Mouse (Mus musculus): ENCODE measurements around the gene 5730522E02Rik. TPM values are rescaled to one million over a fixed set of nuclear protein-coding genes. Genes with fewer than 3 reads are reported as not detected.

5730522E02Rik gene
- total RNA-seq, 4 experiments from 2014 or later: 13.3 to 16.3 (median 14.1) TPM

DNA sequence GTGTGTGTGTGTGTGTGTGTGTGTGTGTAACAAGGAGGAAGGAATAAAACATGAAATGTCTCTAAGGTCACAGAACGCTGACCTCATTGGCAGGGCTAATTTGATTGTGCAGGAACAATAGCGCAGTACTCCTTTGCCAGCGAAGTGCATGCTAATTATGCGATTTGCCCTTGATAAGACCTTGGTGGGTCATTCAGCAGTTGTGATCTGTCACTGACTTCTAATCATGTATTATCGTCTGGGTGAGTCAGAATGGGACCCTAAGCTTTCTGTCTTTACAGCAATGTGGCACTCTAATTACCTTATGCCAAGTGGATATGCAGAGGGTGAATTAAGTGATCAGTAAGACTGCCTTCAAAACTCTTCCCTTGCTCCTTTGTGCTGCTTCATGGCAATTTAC is 514.4 kb downstream of the 5730522E02Rik start:
- no peak for DNase-seq (ENCODE audit: low spot score in 2 of 2)

DNA sequence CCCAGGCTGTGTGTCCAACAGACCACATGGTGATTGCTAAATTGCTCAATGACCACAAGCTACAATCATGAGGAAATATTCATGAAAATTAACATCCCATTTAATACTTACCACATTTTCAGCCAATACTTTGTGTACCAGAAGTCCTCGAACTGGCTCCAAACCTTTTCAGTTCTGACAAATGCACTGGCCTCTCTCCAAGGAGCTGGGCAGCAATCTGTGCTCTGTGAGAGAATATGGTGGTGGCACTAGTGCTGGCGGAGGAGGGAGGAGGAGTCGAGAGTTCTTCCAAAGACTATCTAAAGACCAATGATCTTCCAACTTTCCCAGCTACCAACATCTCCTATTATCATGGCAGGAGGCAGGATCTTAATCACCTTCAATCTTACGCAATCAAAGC is 525.8 kb downstream of the 5730522E02Rik start:
- DNase-seq (ENCODE audit: low spot score in 2 of 2): peak; percentile 46 to 72

DNA sequence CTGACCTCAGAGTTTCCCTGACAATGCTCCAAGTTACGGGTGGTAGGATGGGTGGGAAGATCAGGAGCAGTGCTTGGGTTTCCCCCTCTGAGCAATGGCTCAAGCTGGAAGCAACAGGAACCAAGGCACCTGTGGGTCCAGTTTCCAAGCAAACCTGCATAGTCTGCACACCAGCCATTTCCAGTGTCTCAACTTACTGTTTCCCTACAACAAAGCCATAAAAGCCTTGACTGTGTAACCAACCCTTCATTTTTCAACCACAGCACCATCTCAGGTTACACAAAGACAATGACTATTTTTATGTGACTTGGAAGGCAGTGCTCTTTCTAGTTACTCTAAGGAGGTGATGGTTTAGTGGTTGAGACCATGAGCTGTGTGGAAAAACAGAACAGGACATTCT is 530.7 kb downstream of the 5730522E02Rik start:
- no peak for DNase-seq (ENCODE audit: low spot score in 2 of 2)

DNA sequence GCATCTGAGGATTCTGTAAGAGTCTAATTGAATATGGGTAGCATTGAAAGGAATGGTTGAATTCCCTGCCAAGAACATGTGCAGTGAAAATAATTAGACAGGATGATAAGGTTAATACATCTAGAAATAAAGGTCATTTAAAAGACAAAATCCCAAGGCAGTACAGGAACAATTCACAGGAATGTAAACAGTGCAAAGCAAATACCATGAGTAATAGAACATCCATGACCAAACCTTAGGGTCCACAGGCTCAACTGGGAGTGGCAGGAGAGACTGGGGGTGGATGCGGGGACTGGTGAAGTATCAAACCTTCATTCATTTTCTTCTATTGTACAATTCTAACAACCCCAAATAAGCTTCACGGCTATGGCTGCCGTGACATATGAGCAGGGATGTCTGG is 536.4 kb downstream of the 5730522E02Rik start:
- no peak for DNase-seq (ENCODE audit: low spot score in 2 of 2)

DNA sequence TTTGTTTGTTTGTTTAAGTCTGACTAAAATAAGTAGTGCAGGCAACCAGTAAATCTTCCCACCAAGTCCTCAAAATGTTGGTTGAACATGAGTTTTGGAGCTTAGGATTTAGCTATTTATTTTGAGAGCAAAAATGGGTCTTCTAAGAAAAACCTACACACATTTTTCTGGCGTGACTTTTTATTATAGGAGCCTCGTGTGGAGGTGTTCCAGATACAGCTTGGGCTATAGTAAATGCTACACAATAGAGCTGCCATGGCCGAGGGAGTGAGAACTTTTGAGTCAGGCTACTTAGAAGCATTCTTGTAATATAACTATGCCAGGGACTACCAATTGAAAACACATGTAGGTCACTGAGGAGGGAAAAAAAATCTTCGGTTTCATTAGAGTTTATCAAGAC is 540.5 kb downstream of the 5730522E02Rik start:
- no peak for DNase-seq (ENCODE audit: low spot score in 2 of 2)

DNA sequence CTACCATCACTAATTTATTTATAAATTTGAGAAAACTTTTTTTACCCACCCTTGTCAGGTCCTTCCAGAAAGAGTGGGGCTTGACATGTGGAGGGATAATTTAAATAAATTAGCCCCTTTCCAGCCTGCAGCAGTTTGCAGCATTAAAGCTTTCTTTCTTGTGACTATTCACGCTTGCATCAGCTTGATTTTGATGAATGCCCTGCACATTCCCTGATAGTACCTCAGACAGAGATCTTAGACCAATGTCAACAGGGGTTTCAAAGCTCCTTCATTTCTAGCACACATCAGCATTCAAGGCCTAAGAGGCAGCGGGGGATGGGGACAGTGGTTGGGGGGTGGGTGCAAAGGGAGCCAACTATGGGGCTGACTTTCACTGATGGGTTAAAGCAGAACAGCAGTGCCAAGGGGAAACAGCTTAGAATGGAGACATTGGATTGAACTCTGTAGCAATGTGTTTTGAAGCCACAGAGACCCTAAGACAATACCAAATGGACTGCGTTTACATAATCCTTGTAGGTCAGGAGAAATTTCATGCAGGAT is 545.9 kb downstream of the 5730522E02Rik start:
- no peak for DNase-seq (ENCODE audit: low spot score in 2 of 2)

DNA sequence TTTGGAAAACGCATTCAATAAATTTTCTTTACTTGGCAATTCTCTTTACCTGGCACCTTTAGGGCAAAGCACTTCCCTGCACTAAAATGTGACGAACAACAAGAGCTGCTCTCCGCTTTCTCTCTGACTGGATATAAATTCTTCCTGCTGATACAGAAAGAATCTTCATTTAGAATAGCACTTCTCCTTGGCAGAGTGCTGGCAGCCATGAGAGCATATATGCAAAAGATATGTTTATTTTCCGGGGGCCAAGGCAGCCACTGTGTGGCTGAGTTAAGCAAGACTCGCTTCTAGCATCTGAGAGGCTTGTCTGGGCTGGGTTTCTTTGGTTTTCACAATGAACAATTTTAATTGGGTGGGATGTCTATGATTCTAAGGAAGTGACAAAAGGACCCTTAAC is 564.3 kb downstream of the 5730522E02Rik start:
- no peak for DNase-seq (ENCODE audit: low spot score in 2 of 2)

DNA sequence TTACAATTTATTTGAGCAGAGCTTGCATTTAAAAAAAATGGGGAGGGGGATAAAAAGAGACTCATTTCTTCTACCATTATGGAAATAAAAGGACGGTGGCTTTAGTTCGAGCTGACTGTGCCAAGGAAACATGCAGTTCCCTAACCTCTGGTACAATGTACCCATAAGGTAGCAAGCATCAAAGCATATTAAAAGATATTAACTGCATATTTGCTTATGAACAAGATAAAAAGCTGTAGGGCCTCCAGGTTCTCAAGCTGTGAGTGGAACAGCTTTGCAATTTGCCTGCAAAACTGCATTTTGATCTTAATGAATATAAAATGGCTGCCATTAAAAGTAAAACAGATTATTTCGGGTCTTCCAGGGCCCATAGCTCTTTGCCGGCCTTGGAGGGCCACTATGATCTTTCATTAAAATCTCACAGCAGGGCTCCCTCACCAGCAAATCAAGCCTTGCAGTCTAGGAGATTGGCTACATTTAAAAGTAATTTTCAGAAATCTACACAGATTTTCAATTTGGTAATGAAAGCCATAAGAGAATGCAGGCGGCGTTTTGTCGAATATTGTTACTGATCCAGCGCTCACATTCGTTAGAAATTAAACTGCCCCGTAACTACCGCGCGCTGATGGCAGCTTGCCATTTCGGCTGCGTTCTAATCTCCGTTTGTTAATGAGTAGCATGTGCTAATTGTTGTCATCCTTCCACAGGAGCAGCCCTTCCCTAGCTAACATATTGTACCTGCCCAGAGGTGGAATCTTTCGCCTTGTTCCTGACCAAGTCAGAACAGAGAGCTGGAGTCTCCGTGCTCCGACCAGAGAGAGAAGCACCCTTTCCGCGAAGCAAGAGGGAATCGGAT is 565.6 kb downstream of the 5730522E02Rik start:
- DNase-seq (ENCODE audit: low spot score in 2 of 2): peak; percentile 22 to 58

DNA sequence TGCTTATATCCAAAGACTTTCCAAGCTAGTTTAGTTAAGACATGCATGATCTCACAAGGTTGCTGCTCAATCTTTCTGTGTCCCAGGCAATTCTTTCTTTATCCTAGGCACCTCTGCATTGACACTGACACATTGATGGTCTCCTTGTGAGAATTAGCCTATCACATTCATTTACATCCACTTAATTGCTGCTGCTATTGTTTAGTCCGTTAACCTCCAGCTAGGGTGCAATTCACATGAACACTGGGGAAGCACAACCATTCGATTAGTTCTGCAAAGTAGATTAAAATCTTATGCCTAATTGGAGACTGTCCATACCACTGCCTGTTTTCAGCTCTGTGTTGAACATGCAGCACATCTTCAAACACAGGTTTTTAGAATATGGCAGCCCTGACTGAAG is 603.7 kb downstream of the 5730522E02Rik start:
- DNase-seq (ENCODE audit: low spot score in 2 of 2): no peak

DNA sequence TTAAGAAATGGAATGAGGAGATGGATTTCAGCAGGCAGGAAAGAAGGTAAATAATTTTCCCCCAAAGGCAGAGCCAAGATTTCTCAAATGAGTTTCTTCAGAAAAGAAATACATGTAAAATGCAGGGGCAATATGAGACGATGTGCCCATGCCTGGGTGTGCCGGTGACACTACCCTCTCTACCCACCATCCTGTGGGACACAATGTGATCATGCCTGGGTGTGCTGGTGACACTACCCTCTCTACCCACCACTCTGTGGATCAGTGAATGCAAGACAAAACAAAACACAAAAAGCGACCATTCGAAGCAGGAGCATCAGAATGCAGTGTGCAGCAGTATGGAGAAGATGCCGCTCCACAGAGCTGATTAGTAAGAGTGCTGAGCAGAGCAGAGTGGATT is 610.5 kb downstream of the 5730522E02Rik start:
- no peak for DNase-seq (ENCODE audit: low spot score in 2 of 2)

DNA sequence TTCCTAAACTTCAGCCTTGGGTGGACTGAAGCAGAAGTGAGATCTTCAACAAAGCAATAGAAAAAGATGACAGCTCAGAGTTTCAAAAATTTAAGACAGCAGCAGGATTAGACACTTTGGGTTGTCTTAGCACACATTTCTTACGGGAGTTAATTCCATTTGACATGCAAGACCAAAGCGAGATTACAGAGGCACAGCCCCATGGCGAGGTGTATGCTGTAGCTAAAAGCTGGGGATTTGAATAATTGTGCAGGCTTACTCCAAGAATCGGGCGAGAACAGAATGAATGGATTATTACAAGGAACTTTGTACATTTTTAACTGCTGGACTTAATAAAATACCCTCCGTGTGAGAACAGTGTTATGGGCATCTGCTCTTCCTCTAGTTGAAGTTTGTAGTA is 615.3 kb downstream of the 5730522E02Rik start:
- DNase-seq (ENCODE audit: low spot score in 2 of 2): no peak

DNA sequence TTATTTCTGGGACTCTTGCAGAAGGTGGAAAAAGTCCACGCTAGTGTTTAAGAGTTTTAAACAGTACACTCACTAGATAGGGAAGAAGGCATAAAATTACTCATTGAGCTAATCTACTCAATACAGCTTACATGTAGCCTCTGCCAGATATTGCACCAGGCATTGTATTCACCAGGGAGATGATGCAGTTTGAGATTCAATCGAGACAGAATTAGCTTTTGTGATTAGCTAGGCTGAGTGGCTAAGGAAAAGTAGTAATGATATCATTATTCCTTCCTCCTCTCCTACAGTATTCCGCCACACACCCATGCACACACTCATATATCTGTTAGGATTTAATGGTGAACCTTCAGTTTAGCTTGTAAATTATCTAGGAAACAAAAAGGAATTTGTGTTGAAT is 615.8 kb downstream of the 5730522E02Rik start:
- DNase-seq (ENCODE audit: low spot score in 2 of 2): no peak

DNA sequence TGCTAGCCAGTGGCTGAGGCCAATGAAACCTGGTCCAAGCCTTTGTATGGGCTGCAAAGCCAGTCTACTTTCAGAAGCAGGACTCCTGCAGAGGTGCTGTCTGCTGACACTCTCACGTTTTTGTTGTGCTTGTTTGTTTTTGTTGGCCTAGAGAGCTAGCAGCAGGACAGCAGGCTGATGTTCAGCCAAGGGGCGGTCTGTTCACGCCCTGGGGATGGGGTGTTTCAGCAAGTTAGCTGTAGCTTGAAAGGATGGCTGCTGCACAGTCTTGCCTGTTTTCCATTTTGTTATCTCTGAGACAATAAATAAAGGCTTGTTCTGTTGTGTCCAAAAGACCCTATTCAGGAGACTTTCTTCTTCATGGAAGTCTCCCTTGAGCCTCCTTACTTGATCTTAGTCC is 618.3 kb downstream of the 5730522E02Rik start:
- DNase-seq (ENCODE audit: low spot score in 2 of 2): no peak

DNA sequence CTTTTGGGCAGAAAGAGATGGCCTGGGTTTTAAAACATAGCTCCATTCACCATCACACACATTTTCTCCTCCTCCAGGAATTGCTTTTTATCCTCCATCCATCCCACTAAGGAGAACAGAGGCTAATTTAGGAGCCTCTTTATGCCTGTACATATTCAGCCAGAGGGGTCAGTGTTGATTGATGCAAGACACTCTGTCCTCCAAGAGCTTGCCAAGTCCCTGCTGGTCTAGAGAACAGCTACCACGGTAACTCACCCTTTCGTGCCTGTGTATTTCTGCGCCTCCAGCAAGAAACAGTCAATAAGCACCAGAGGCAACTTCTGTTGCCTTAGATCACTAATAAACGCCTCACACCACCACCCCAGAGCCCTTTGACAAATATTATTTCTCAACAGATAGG is 620.3 kb downstream of the 5730522E02Rik start:
- no peak for DNase-seq (ENCODE audit: low spot score in 2 of 2)

DNA sequence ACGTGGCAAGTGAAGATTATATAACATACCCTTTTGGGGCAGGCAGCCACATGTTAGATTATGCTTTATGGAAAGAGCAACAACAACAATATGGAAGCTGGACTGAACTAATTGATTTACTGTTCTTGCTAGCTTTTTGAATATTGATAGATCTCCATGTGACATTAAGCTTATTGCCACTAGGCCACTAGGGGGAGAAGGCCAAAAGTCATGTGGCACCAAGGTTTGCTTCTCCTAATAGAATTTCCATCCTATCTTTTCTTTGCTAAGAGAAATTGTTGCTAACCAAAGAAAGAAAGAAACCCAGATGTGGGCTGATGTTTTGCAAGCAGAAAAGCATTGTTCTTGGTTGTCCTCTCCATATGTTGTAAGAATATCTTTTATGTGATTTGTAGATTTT is 621.1 kb downstream of the 5730522E02Rik start:
- DNase-seq (ENCODE audit: low spot score in 2 of 2): no peak

DNA sequence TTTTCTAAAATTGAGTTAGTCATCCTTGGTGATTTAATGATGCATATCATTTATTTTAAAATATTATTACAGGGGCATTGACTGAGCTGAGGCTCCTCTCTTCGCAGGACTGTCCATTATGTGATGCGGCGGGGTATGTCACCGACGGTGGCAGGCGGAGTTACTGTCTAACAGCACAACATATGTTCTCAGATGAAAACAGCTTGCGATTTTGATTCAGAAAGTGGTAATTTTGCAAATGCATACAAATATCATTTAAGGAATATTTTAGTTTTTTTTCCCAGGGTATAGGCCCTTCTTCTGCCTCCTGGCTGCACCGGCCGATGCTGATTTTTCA is 636.5 kb downstream of the 5730522E02Rik start:
- DNase-seq (ENCODE audit: low spot score in 2 of 2): peak in 1 of 2 experiments; percentile 16

DNA sequence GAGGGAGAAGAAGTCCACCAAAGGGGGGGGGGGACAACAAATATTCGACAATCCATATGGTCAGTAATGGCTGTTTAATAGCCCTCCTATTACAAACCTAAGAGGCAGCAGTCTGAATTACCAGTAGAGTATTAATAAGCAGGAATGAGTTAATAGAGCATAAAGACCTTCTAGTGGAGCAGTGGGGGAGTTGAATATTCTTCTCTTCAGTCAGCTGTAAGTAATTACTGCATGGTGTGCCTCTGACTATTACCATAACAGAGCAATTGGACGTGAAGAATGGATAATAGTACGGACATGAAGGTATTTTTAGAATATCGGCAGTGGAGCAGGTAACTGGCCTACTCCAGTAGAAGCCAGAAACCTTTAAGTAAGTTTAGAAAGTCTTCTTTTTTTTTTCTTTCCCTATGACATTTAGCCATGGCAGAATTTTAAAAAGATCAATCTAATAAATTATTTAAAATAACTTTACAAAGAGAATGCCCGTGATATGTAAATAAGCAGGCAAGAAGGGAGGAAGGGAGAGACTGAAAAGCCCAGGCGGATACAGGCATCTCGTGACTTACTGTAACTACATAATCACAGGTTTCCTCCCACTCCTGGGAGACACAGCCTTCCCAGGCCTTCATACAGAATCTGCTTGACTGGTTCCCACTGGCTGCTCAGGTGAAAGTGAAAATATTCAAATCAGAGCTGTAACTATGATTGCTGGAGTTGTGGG is 637.0 kb downstream of the 5730522E02Rik start:
- DNase-seq (ENCODE audit: low spot score in 2 of 2): no peak

DNA sequence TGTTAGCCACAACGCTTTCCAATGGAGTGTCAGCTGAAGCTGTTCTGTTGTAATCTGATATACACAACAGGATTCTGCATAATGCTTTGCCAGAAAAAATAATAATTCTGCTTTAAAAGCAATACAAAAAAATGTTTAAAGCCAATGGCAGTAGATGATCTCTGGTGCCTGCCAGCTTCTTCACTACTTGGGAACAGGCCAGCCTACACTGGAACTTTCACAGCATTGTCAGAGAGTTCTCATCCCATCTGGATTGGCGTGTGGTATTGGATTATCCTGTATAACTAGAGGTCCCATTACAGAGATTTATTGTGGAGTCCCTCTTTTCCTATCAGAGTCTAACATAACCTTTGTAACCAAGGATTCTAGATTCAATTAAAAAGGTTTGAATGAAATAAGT is 639.2 kb downstream of the 5730522E02Rik start:
- peak in 1 of 2 experiments; percentile 38 for DNase-seq (ENCODE audit: low spot score in 2 of 2)
